Comparison of ENCODE assay signal across 8 mouse cellular contexts in genomic region chr3:52088458-52089341, GRCm38 (mm10). TPM values are rescaled to one million over a fixed set of nuclear protein-coding genes. Genes with fewer than 3 reads are reported as not detected.
A peak's percentile ranks its signal among the peaks of the same experiment; 100 is the strongest.
DNase-seq lines count a peak whose midpoint lies in the region; ATAC-seq and TF ChIP-seq lines count a peak whose summit lies in the region.

No protein-coding gene starts in this region.

- H3K4me3 ChIP-seq in forebrain, embryonic 11.5 days (ENCODE audit: low read depth, low read length): no peak overlapping the region
- peak overlapping the region; percentile 19 to 30; a peak in 2 of 4 replicates for H3K4me3 ChIP-seq in heart, embryonic 14.5 days (ENCODE audit: control insufficient read depth in 1 of 2, insufficient read depth in 1 of 2, low read depth in 1 of 2, low read length in 2 of 2)
- no peak overlapping the region for H3K4me3 ChIP-seq in kidney, postnatal 0 days (replicated peaks; ENCODE audit: low read depth, low read length)
- no peak overlapping the region for H3K4me3 ChIP-seq in midbrain, embryonic 16.5 days (ENCODE audit: low read depth, low read length)
- H3K4me3 ChIP-seq in spleen, adult 2 months (ENCODE audit: extremely low read depth, insufficient read depth, insufficient read length): peak overlapping the region; percentile 47; the same call in 1 of the 2 replicates

- DNase-seq in 3134 (ENCODE audit: extremely low read depth, insufficient read length, low spot score) (peak; percentile 87), liver (peak; percentile 86)
- peak; percentile 95 for DNase-seq in brain, embryonic 14.5 days (ENCODE audit: low read depth)
- DNase-seq in forebrain, embryonic 11.5 days (ENCODE audit: low spot score): peak; percentile 84
- DNase-seq in kidney, postnatal 0 days (ENCODE audit: low spot score): peak; percentile 93
- DNase-seq in spleen, adult 2 months (ENCODE audit: low read depth in 1 of 2, low spot score in 2 of 2): peak in 1 of 2 experiments; percentile 87

- peak overlapping the region; percentile 4; the same call in 1 of the 2 replicates for H3K9ac ChIP-seq in forebrain, embryonic 11.5 days (ENCODE audit: low read length)
- H3K9ac ChIP-seq in heart, embryonic 14.5 days (ENCODE audit: low read length): peak overlapping the region; percentile 66
- H3K9ac ChIP-seq in kidney, postnatal 0 days (ENCODE audit: low read depth, low read length): peak overlapping the region; percentile 38; the same call in 1 of the 2 replicates
- 0 out of 2 replicates have a peak overlapping the region, but pooled peaks have one; percentile 3 for H3K9ac ChIP-seq in midbrain, embryonic 16.5 days (ENCODE audit: low read depth, low read length)

- peak; percentile 84 for ATAC-seq in forebrain, embryonic 11.5 days (replicated peaks; ENCODE audit: low FRiP score)
- ATAC-seq in heart, embryonic 14.5 days (ENCODE audit: insufficient number of reproducible peaks, insufficient read depth, low FRiP score, low read depth): peak; percentile 88
- ATAC-seq in kidney, postnatal 0 days (replicated peaks; ENCODE audit: low FRiP score, low read depth): peak; percentile 79
- peak; percentile 83 for ATAC-seq in midbrain, embryonic 16.5 days

- no peaks in the 10 kb centered on the region for H3K27me3 ChIP-seq in forebrain, embryonic 11.5 days (ENCODE audit: control insufficient read depth, insufficient read depth, low read length)
- no peaks in the 10 kb centered on the region for H3K27me3 ChIP-seq in heart, embryonic 14.5 days (ENCODE audit: control insufficient read depth, insufficient read depth, low read length)
- no peaks in the 10 kb centered on the region for H3K27me3 ChIP-seq in kidney, postnatal 0 days (ENCODE audit: insufficient read depth, low read length)
- H3K27me3 ChIP-seq in midbrain, embryonic 16.5 days (ENCODE audit: control insufficient read depth, insufficient read depth, low read depth, low read length): no peaks in the 10 kb centered on the region
- H3K27me3 ChIP-seq in spleen, adult 2 months (ENCODE audit: control insufficient read depth, insufficient read depth, low read length): no peaks in the 10 kb centered on the region

- H3K36me3 ChIP-seq in forebrain, embryonic 11.5 days (ENCODE audit: control insufficient read depth, insufficient read depth, low read length): no peaks in the 10 kb centered on the region
- no peaks in the 10 kb centered on the region for H3K36me3 ChIP-seq in heart, embryonic 14.5 days (ENCODE audit: control insufficient read depth, insufficient read depth, low read length)
- no peaks in the 10 kb centered on the region for H3K36me3 ChIP-seq in kidney, postnatal 0 days (ENCODE audit: insufficient read depth, low read length)
- H3K36me3 ChIP-seq in midbrain, embryonic 16.5 days (ENCODE audit: control insufficient read depth, insufficient read depth, low read length): no peaks in the 10 kb centered on the region
- no peaks in the 10 kb centered on the region for H3K36me3 ChIP-seq in spleen, adult 2 months (ENCODE audit: control insufficient read depth, insufficient read depth, low read length)

- peak overlapping the region; percentile 72; the same call in 1 of the 2 replicates for H3K27ac ChIP-seq in forebrain, embryonic 11.5 days (ENCODE audit: low read depth, low read length)
- peak overlapping the region; percentile 93 to 99 for H3K27ac ChIP-seq in heart, embryonic 14.5 days (replicated peaks in 1 of 2; ENCODE audit: control insufficient read depth in 1 of 2, insufficient read depth in 1 of 2, low read depth in 2 of 2, low read length in 2 of 2)
- peak overlapping the region; percentile 86 for H3K27ac ChIP-seq in kidney, postnatal 0 days
- H3K27ac ChIP-seq in midbrain, embryonic 16.5 days (ENCODE audit: low read length): peak overlapping the region; percentile 43
- peak overlapping the region; percentile 54; the same call in 1 of the 2 replicates for H3K27ac ChIP-seq in spleen, adult 2 months (ENCODE audit: insufficient read depth, low read length)

- H3K4me2 ChIP-seq in forebrain, embryonic 11.5 days (ENCODE audit: low read depth, low read length, severe bottlenecking): peak overlapping the region; percentile 32; the same call in 1 of the 2 replicates
- peak overlapping the region; percentile 64 for H3K4me2 ChIP-seq in heart, embryonic 14.5 days (ENCODE audit: low read length)
- peak overlapping the region; percentile 45 for H3K4me2 ChIP-seq in kidney, postnatal 0 days (ENCODE audit: low read length)
- H3K4me2 ChIP-seq in midbrain, embryonic 16.5 days (ENCODE audit: low read length): peak overlapping the region; percentile 32

- no peak for TF ChIP-seq CTCF in brain, embryonic 14.5 days (IDR thresholded peaks at IDR 0.05; ENCODE audit: borderline replicate concordance, extremely low read depth, insufficient read depth, insufficient read length)
- TF ChIP-seq CTCF in kidney, postnatal 0 days (IDR thresholded peaks at IDR 0.05; ENCODE audit: low read depth): no peak
- no peak for TF ChIP-seq CTCF in spleen, adult 2 months (IDR thresholded peaks at IDR 0.05; ENCODE audit: extremely low read depth, insufficient read depth, insufficient read length, insufficient replicate concordance)

- H3K9me3 ChIP-seq in forebrain, embryonic 11.5 days (ENCODE audit: control insufficient read depth, low read length): no peaks in the 10 kb centered on the region
- no peaks in the 10 kb centered on the region for H3K9me3 ChIP-seq in heart, embryonic 14.5 days (ENCODE audit: control insufficient read depth, low read length)
- H3K9me3 ChIP-seq in kidney, postnatal 0 days (replicated peaks; ENCODE audit: low read length): no peaks in the 10 kb centered on the region
- H3K9me3 ChIP-seq in midbrain, embryonic 16.5 days (replicated peaks; ENCODE audit: control insufficient read depth, low read length, poor library complexity, severe bottlenecking): no peaks in the 10 kb centered on the region

- TF ChIP-seq POLR2A in brain, embryonic 14.5 days (IDR thresholded peaks at IDR 0.05; ENCODE audit: borderline replicate concordance, extremely low read depth, insufficient read depth, insufficient read length, poor library complexity, severe bottlenecking): no peak
- no peak; the same call in 1 of the 2 replicates for TF ChIP-seq POLR2A in spleen, adult 2 months (IDR thresholded peaks at IDR 0.05; ENCODE audit: low read depth, low read length)

- WGBS in forebrain, embryonic 11.5 days: 32% methylated on average over 19 of the region's 19 CpGs
- 15% methylated on average over 19 of the region's 19 CpGs for WGBS in heart, embryonic 14.5 days
- 10% methylated on average over 19 of the region's 19 CpGs for WGBS in kidney, postnatal 0 days
- 20% methylated on average over 19 of the region's 19 CpGs for WGBS in midbrain, embryonic 16.5 days
- 23% methylated on average over 19 of the region's 19 CpGs for WGBS in spleen, adult 2 months

- H3K4me1 ChIP-seq in forebrain, embryonic 11.5 days (replicated peaks; ENCODE audit: control insufficient read depth, insufficient read depth, low read length): peaks cover 18% of the 10 kb centered on the region
- peaks cover 20 to 35% of the 10 kb centered on the region in 2 experiments for H3K4me1 ChIP-seq in heart, embryonic 14.5 days (ENCODE audit: control insufficient read depth in 2 of 2, insufficient read depth in 2 of 2, low read length in 2 of 2)
- peaks cover 31% of the 10 kb centered on the region for H3K4me1 ChIP-seq in kidney, postnatal 0 days (replicated peaks; ENCODE audit: insufficient read depth, low read length)
- peaks cover 15% of the 10 kb centered on the region for H3K4me1 ChIP-seq in midbrain, embryonic 16.5 days (ENCODE audit: control insufficient read depth, insufficient read depth, low read length)
- H3K4me1 ChIP-seq in spleen, adult 2 months (ENCODE audit: control insufficient read depth, insufficient read depth, insufficient read length): no peaks in the 10 kb centered on the region

RNA-seq across cellular contexts. Expression of gene Maml3, which starts 16.2 kb away (rescaled TPM):
- 5.5 and 12.7 TPM in 2 replicates for polyA plus RNA-seq in brain, embryonic 14.5 days (2012; rRNA removed)
- polyA plus RNA-seq in forebrain, embryonic 11.5 days (2014; fragmentation: Nextera tagmentation; extraction: Ambion mirVana): 7.0 and 7.5 TPM in 2 replicates
- polyA plus RNA-seq in heart, embryonic 14.5 days (2014; fragmentation: Nextera tagmentation; extraction: Ambion mirVana): 2.8 and 2.9 TPM in 2 replicates
- 5.4 and 5.7 TPM in 2 replicates for polyA plus RNA-seq in kidney, postnatal 0 days (2015; fragmentation: Nextera tagmentation; extraction: Ambion mirVana)
- polyA plus RNA-seq in midbrain, embryonic 16.5 days (2015; fragmentation: Nextera tagmentation; extraction: Ambion mirVana): 5.7 and 6.9 TPM in 2 replicates
- 2.7 and 3.4 TPM in 2 replicates for polyA plus RNA-seq in spleen, adult 2 months (2012; rRNA removed)

Comparison
In these comparisons a context has a peak if more than half of its experiments do, and no peak if none do; other contexts are left out.
1. H3K27ac ChIP-seq: peak in every context shown above with its lines; median percentile 96 in heart, embryonic 14.5 days; 86 in kidney, postnatal 0 days; 72 in forebrain, embryonic 11.5 days; 54 in spleen, adult 2 months; 43 in midbrain, embryonic 16.5 days.
2. H3K4me3 ChIP-seq: peak in heart, embryonic 14.5 days (2 of 2) and spleen, adult 2 months (single experiment); none in forebrain, embryonic 11.5 days (single experiment), kidney, postnatal 0 days (single experiment) and midbrain, embryonic 16.5 days (single experiment).
3. H3K9ac ChIP-seq: peak in every context shown above with its lines; median percentile 66 in heart, embryonic 14.5 days; 38 in kidney, postnatal 0 days; 4 in forebrain, embryonic 11.5 days; 3 in midbrain, embryonic 16.5 days.
4. Peak in every context shown above with its lines, with median percentiles within 50 percentile points of each other: ATAC-seq and H3K4me2 ChIP-seq.